Mouse (Mus musculus): ENCODE measurements at regions not wholly inside any gene's neighbourhood (a gene's known extent, or its start where the extent isn't known, plus 50 kb on each side); places are given as distances from the start of the nearest gene placed in this dataset.

- DNase-seq = peak in 1 of 2 experiments; percentile 1
Observed at GRCm38 (mm10) chr6:49893113-49893512, 70.6 kb downstream of the Npy start.

DNA sequence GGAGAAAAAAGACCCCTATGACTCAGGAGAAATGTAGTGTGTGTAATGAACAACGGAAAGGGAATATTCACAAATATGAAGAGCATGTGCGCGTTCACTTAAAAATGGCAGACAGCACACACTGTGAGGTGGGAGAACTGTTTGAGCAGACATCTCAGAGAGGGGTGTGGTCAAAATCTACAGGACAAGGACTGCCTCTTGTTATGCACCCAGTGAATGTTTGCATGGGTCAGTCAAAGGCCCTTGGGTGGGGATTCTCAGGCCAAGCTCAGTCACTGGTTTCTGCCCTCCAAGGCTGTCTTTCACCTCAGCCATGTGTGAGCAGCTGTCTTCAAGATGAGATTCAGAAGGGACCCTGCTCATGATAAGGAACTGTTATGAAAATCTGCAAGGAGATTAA lies 76.6 kb downstream of the Npy start:
- intact Hi-C loops (cut with DNase I) = no loop called here
- no peak for DNase-seq

More at GRCm38 (mm10) chr6:49893113-49893512, 70.6 kb downstream of the Npy start:
- intact Hi-C loops (cut with DNase I) = no loop called here

DNA sequence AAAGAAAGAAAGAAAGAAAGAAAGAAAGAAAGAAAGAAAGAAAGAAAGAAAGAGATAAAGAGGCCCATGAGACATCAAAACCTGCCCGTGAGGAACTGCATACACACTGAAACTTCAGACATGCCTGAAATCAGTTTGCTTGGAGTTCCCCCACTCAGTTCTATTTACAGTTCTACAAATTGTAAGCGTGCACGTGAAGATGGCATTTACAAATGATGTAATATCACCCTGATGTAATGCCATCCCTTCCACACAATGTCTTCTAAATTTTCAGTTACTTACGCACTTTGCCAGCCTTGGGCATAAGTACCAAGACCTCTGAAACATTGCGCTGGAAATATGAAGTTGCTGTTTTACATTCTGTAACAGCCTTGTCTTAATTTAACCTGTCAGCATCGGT lies 79.0 kb downstream of the Npy start:
- DNase-seq = no peak
- intact Hi-C loops (cut with DNase I) = no loop called here

DNA sequence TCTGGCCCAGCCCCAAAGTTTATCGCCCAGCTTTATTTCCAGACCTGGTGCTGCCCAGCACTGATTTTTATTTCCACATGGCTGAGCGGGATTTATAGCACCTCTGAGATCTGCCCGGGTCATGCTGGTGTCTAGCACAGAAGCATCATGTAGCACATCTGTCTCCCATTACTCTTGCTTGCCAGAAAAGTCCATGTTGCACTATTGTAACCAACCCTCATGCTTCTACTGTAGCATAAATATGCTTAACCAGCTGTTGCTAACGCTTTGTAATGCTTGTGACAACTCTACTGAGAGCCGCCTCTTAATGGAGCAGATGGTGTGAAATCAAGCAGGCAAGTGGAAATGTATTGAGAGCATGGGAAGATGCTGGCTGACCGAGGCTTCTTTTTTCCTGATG lies 81.5 kb downstream of the Npy start:
- no peak for DNase-seq
- intact Hi-C loops (cut with DNase I) = no loop called here

DNA sequence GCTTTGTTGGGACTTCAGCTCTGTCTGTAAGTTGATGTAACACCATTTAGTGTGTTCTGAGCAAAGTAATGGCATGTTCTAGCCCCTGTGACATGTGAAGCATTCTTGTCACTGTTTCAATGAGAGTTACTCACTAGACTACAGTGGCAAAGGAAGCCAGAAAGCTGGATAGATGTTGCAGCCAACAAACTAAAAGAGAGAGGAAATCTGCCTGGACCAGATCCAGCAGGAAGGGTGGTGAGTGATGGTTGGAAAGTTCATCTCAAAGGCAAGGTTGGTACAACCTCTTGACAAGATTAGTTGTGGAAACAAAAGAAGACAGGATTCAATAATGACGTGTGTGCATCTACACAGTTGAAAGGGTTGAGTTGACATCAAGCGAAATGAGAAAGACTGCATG lies 83.9 kb downstream of the Npy start:
- DNase-seq = peak; percentile 28 to 32
- intact Hi-C loops (cut with DNase I) = no loop called here

GRCm38 (mm10) chr6:49919089-49919812 lies 96.7 kb downstream of the Npy start:
- DNase-seq = peak; percentile 16 to 27
- intact Hi-C loops (cut with DNase I) = loop anchor here (1.0 to 5.0 kb wide), 2 partner anchors 202 to 400 kb away; no protein-coding TSS in a partner anchor

GRCm38 (mm10) chr6:49919813-49920170 lies 97.3 kb downstream of the Npy start:
- no peak for DNase-seq
- intact Hi-C loops (cut with DNase I) = loop anchor here (1.0 to 10.0 kb wide), 3 partner anchors 202 to 615 kb away; no protein-coding TSS in a partner anchor

DNA sequence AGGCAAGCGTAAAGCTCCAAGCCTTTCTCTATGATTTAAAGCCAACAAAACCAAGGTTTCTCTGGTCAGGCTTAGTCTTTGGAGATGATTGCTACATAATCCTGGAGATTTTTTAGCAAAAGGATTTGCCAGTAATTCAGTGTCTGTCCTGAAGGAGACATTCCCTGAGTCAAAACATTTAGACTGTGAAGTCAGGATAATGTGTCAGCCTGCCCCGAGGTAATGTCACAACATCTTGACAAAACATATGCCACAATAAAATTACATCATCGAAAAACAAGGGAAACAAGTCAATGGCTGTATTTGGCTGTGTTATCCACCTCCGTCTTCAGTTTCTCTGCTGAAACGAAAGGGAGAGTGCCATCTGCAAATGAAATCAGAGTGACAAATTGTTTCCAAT lies 101.8 kb downstream of the Npy start:
- no peak for DNase-seq
- intact Hi-C loops (cut with DNase I) = loop anchor here (10.0 kb wide), 1 partner anchor 611 kb away; no protein-coding TSS in a partner anchor

DNA sequence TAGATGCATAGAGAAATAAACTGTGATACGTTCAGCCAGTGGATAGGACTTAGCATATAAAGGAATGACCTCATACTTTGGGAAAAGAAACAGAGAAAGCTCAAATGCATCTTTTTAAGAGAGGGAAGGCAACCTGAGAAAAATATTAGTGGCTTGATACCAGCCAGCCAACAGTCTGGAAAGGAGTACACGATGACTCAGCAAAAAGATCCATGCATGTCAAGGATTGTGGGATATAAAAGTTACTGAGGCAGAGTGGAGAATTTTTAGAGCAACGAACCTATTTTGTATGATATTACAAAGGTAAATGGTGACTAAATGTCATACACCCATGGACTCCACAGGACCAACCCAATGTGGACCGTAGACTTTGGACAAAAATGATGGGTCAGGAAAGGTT lies 105.6 kb downstream of the Npy start:
- no peak for DNase-seq
- intact Hi-C loops (cut with DNase I) = loop anchor here (10.0 kb wide), 1 partner anchor 607 kb away; no protein-coding TSS in a partner anchor

DNA sequence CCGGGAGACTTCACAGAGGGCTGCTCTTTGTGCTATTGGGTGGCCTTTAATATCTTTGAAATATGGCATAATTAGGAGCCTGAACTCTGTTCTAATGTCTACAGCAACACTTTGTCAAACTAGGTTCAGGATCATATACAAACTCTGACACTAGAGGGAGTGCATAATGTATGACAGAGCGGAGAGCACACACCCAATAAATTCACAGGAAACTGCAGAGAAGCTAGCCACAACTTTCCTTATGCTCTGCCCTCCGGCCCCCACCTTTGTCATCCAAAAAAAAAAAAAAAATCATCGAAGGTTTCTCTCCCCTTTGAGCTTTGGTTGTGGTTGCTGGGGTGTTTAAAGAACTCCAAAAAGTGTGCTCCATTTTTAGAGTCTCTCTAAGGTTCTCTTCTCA lies 107.6 kb downstream of the Npy start:
- intact Hi-C loops (cut with DNase I) = loop anchor here (1.0 to 5.0 kb wide), 3 partner anchors 180 to 362 kb away; partner anchors contain the start of gene Mpp6
- DNase-seq = peak; percentile 12 to 28

DNA sequence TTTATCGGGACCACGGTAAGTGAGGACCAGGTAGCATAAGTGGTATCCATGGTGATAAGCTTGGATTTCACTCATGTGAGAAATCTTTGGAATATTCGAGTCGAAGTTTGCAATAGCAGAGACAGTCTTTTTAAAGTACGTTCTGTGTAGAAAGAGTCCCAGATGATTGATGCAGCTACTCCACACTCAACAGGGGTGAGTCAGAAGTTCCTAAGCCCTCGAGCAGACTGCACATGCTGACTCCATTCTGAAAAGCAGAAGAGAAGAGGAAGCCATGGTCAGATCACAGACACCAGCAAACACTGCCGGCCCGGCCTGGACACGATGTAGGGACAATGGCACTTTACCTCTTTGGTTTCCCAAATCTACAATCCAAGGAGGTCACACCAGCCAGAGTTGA lies 120.6 kb downstream of the Npy start:
- intact Hi-C loops (cut with DNase I) = no loop called here
- DNase-seq = no peak

DNA sequence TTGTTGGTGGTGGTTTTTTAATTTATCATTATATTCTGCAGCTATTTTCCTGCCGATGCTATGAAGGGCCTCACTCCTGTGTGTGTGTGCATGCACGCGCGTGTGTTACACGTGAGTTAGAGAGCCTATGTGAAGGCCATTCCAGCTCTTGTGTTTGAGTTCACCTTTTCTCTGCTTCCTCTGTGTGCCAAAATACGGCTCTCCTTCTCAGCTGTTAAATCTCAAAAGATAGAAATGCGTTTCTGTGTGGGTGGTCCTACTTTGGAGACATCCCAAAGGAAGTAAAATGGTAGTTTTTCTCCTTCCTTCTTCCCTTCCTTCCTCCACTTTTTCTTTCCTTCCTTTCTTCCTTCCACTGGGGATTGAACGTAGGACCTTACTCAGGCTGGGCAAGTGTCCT lies 136.4 kb downstream of the Npy start:
- DNase-seq = no peak
- intact Hi-C loops (cut with DNase I) = no loop called here

GRCm38 (mm10) chr6:49961166-49961565 lies 138.7 kb downstream of the Npy start:
- DNase-seq = no peak

GRCm38 (mm10) chr6:49965944-49966545 lies 143.5 kb downstream of the Npy start:
- intact Hi-C loops (cut with DNase I) = no loop called here
- no peak for DNase-seq

More at GRCm38 (mm10) chr6:49961166-49961565, 138.7 kb downstream of the Npy start:
- intact Hi-C loops (cut with DNase I) = no loop called here

GRCm38 (mm10) chr6:49966555-49966954 lies 143.5 kb upstream of the Mpp6 start:
- DNase-seq = no peak
- intact Hi-C loops (cut with DNase I) = no loop called here

- no peak for DNase-seq
- intact Hi-C loops (cut with DNase I) = no loop called here
Observed at GRCm38 (mm10) chr6:49973258-49973865, 136.7 kb upstream of the Mpp6 start.

GRCm38 (mm10) chr6:49977783-49978182 lies 132.3 kb upstream of the Mpp6 start:
- intact Hi-C loops (cut with DNase I) = no loop called here
- no peak for DNase-seq

GRCm38 (mm10) chr6:49983740-49984139 lies 126.3 kb upstream of the Mpp6 start:
- DNase-seq = no peak
- intact Hi-C loops (cut with DNase I) = no loop called here

DNA sequence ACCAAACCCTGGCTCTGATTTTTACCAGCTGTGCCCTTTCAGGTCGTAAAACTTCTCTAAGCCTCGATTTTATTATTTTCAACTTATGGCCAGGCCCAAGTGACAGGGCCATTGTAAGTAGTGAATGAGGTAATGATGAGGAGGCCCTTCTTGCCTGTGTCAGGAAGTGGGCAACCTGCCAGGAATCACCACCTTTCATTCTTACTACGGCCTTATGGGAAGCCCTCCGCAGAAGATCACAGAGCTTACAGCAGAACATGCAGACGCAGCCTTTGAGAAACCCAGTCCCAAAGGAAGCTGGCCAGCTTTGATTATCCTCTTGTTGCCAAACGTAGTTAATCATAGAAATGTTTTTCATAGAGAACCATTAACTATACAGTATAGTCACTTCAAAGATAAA lies 124.9 kb upstream of the Mpp6 start:
- intact Hi-C loops (cut with DNase I) = no loop called here
- DNase-seq = peak in 1 of 2 experiments; percentile 12

DNA sequence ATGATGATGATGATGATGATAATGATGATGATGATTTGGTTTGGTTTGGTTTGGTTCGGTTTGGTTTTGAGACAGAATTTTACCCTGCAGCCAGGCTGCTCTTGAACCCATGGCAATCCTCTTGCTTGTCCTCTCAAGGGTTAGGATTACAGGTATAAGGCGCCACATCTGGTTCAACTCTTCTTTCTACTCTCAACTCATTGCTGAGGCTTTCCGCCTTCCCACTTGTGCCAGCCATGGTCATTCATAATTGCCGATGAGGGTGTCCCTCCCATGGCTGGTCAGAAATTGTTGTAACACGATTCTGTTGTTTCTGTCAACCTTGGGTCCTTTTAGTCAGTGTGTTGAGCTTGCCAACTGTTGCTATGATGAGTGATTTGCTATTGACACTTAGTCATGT lies 122.9 kb upstream of the Mpp6 start:
- intact Hi-C loops (cut with DNase I) = no loop called here
- no peak for DNase-seq

DNA sequence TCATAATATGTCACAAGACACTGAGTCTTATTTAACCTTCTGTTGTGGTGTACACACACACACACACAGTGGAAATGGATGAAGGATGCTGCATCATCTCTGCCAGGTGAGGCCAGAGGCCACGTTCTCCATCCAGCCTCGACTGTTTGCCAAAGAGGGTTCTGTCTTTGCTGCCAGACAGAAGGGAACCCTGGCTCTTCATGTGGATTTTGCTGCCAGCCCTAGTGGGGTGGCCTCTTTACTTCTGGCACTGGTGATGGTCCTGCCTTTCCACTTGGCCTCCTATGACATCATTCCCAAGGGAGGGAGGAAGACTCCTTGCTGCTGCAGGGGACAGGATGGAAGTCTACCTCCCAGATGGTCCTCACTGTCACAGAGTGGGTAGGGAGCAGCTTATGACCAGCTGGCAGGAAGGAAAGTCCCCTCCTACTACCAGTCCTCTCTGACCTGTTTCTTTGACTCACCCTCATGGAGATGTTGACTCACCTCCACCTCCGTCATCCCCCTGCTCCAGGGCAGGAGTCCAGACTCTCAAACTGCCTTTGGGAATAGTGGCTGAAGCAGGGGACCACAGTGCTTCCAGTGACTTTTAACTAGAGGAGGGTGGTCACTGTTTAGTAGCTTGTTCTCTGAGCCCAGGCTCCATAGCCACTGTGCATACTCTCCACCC lies 122.4 kb upstream of the Mpp6 start:
- intact Hi-C loops (cut with DNase I) = no loop called here

More for the DNA sequence above, 122.4 kb upstream of the Mpp6 start:
- no peak for DNase-seq
